Mouse (Mus musculus) liver, postnatal 0 days (tissue): ENCODE data around the gene Slc2a3. TPM values are rescaled to one million over a fixed set of nuclear protein-coding genes. Genes with fewer than 3 reads are reported as not detected.
"Not testable (repeated sequence)": the region's sequence is repeated elsewhere in the genome, so short reads cannot be mapped to it uniquely, and the experiment has no call there.

Experiments used
- ATAC-seq: fragments of 200-750 bp; cut with Nextera tagmentation; 2 replicates; pipeline ENCODE4 v1.8.0; 2017; ENCODE audit warnings: mild to moderate bottlenecking, moderate library complexity
- DNase-seq: peaks from one replicate; pipeline ENCODE4 v3.0.0-alpha.2; 2016
- H3K27ac ChIP-seq: fragments of 300-500 bp; sonication (generic); 2 replicates; pipeline ENCODE4 v1.5.1; 2014; ENCODE audit warnings: antibody characterized with exemption, moderate library complexity, mild to moderate bottlenecking, low read depth
- H3K27me3 ChIP-seq: fragments of 300-500 bp; sonication (generic); 2 replicates; pipeline ENCODE4 v1.6.1; 2014; ENCODE audit warnings: low read length, control low read depth, mixed read lengths; ENCODE audit not compliant: insufficient read depth
- H3K36me3 ChIP-seq: fragments of 300-500 bp; sonication (generic); replicated peaks from 2 replicates; pipeline ENCODE4 v1.6.1; 2014; ENCODE audit warnings: mild to moderate bottlenecking, control low read depth, low read length, moderate library complexity, mixed read lengths; ENCODE audit not compliant: insufficient read depth
- H3K4me1 ChIP-seq: fragments of 300-500 bp; sonication (generic); 2 replicates; pipeline ENCODE4 v1.6.1; 2014; ENCODE audit warnings: antibody characterized with exemption, mild to moderate bottlenecking, control low read depth; ENCODE audit not compliant: insufficient read depth
- H3K4me2 ChIP-seq: fragments of 300-500 bp; sonication (generic); 2 replicates; pipeline ENCODE4 v1.6.1; 2014; ENCODE audit warnings: low read depth, mild to moderate bottlenecking, low read length, moderate library complexity, mixed read lengths
- H3K4me3 ChIP-seq: fragments of 300-500 bp; sonication (generic); 2 replicates; pipeline ENCODE4 v1.5.1; 2014; ENCODE audit warnings: low read depth, low read length
- H3K9ac ChIP-seq: fragments of 300-500 bp; sonication (generic); replicated peaks from 2 replicates; pipeline ENCODE4 v1.6.1; 2014; ENCODE audit warnings: mild to moderate bottlenecking, moderate library complexity
- H3K9me3 ChIP-seq: fragments of 300-500 bp; sonication (generic); 2 replicates; pipeline ENCODE4 v1.6.1; 2016; ENCODE audit warnings: mild to moderate bottlenecking, control low read depth, low read length, mixed read lengths
- CTCF ChIP-seq: sonication (generic); IDR thresholded peaks from 2 replicates; pipeline ENCODE4 v1.5.1; 2016; ENCODE audit warnings: antibody characterized with exemption, low read depth
- EP300 ChIP-seq: IDR thresholded peaks from 2 replicates; pipeline ENCODE4 v1.6.1; 2016; ENCODE audit warnings: antibody characterized with exemption, low read depth, mild to moderate bottlenecking
- WGBS: fragments of 180-500 bp; shearing (Covaris S2); extraction: QIAGEN DNeasy Blood & Tissue Kit; methylation state at CpG from one replicate; pipeline ENCODE4 v1.1.7; 2014; ENCODE audit not compliant: insufficient replicate concordance; 5-methylcytosine and 5-hydroxymethylcytosine counted together
- polyA plus RNA-seq: library from polyadenylated mRNA; unstranded; fragments of >200 nt; fragmentation: Nextera tagmentation; extraction: Ambion mirVana; gene quantifications from 2 replicates; pipeline ENCODE4 v1.2.1, GENCODE M21; 2015

Slc2a3 gene
- polyA plus RNA-seq, 1 experiment from 2014 or later = 8.5 TPM

- 45% methylated on average over 4 of the region's 4 CpGs for WGBS
- no peaks in the 10 kb centered on the region for H3K4me1 ChIP-seq
Observed at GRCm38 (mm10) chr6:122715886-122716285, 85.6 kb downstream of the Slc2a3 start.

DNA sequence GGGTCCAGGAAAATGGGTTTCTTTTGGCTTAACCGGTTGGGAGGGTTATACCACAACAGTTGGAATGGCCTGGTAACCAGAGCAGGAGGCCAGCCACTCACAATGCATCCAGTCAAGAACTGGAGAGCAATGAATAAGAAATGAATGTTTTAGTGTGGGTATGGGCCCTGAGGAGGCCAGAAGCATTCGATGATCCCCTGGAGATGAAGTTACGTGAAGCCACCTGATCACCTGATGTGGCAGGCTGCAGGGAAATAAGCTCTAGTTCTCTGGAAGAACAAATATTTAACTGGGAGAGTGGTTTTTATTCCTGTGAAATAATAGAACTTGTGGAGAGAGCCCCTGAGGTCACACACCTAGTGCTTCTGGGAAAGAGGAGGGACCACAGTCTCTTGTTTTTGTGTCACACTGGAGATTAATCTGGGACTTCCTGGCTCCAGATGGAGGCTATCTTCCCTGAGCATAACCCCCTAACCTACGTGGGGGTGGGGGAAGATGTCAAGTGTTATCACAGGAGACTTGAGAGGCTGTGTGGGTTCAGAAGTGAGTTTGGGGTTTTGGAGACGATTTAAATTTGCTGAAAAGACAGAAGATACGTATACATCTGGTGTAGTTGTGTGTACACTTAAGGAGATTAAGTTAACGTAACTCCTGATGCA lies 86.6 kb downstream of the Slc2a3 start:
- no peak overlapping the region for H3K27ac ChIP-seq
- H3K4me3 ChIP-seq = no peak overlapping the region
- 43% methylated on average over 7 of the region's 7 CpGs for WGBS
- DNase-seq = no peak
- TF ChIP-seq EP300 = no peak
- TF ChIP-seq CTCF = no peak
- H3K4me1 ChIP-seq = no peaks in the 10 kb centered on the region
- H3K9me3 ChIP-seq = no peaks in the 10 kb centered on the region
- no peaks in the 10 kb centered on the region for H3K36me3 ChIP-seq
- no peak for ATAC-seq
- no peak overlapping the region for H3K4me2 ChIP-seq
- no peaks in the 10 kb centered on the region for H3K27me3 ChIP-seq
- no peak overlapping the region for H3K9ac ChIP-seq

More at GRCm38 (mm10) chr6:122715886-122716285, 85.6 kb downstream of the Slc2a3 start:
- Histone ChIP-seq H3K9me3 (no peaks in the 10 kb centered on the region), H3K27ac (no peak overlapping the region), H3K9ac (no peak overlapping the region), H3K36me3 (no peaks in the 10 kb centered on the region), H3K4me3 (no peak overlapping the region), H3K27me3 (no peaks in the 10 kb centered on the region), H3K4me2 (no peak overlapping the region)
- TF ChIP-seq EP300 = no peak
- TF ChIP-seq CTCF = no peak
- no peak for ATAC-seq
- DNase-seq = no peak

GRCm38 (mm10) chr6:122713116-122713515 lies 88.3 kb downstream of the Slc2a3 start:
- not testable (repeated sequence) for ATAC-seq, H3K4me1 ChIP-seq, DNase-seq, H3K27me3 ChIP-seq, H3K4me2 ChIP-seq, H3K9me3 ChIP-seq, H3K9ac ChIP-seq, H3K36me3 ChIP-seq, H3K27ac ChIP-seq, H3K4me3 ChIP-seq
- WGBS = 88% methylated on average over 7 of the region's 7 CpGs

DNA sequence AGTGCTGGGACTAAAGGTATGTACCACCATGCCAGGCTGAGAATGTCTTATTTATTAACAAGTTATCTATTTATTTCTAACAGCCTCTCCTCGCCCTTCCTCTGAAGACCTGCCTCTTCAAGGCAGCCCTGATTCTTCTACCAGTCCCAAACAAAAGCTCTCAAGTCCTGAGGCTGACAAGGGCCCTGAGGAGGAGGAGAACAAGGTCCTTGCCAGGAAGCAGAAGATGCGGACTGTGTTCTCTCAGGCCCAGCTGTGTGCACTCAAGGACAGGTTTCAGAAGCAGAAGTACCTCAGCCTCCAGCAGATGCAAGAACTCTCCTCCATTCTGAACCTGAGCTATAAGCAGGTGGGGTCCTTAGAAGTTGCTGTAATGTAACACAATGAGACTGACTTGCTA lies 90.0 kb downstream of the Slc2a3 start:
- 68% methylated on average over 2 of the region's 2 CpGs for WGBS
- TF ChIP-seq EP300 (no peak), CTCF (no peak)
- Histone ChIP-seq H3K27ac (no peak overlapping the region), H3K9ac (no peak overlapping the region), H3K36me3 (no peaks in the 10 kb centered on the region), H3K4me3 (no peak overlapping the region), H3K9me3 (no peaks in the 10 kb centered on the region), H3K27me3 (no peaks in the 10 kb centered on the region), H3K4me2 (no peak overlapping the region), H3K4me1 (no peaks in the 10 kb centered on the region)
- no peak for ATAC-seq
- DNase-seq = no peak

DNA sequence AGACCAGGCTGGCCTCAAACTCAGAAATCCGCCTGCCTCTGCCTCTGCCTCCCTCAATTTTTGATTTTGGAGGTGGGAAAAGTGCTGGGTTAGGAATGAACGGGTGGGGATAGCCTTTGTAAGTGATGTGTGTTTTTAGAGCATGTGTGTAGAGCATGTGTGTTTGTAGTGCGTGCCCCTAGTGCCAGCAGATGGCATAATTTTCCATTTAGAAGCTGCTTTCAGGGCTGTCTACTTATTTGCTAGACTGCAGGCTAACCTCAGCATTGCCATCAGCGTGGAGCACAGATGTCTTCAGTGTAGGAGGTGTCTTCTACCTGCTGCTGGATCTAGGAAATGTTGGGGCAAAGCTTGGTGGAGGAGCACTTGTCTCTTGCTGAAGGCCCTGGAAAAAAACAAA lies 92.6 kb downstream of the Slc2a3 start:
- ATAC-seq = no peak
- TF ChIP-seq CTCF (peak; percentile 14; the same call in 1 of the 2 replicates), EP300 (no peak)
- H3K9me3 ChIP-seq = no peaks in the 10 kb centered on the region
- WGBS = 49% methylated on average over 4 of the region's 4 CpGs
- no peak for DNase-seq
- no peak overlapping the region for H3K4me2 ChIP-seq
- H3K4me1 ChIP-seq = no peaks in the 10 kb centered on the region
- H3K36me3 ChIP-seq = no peaks in the 10 kb centered on the region
- H3K9ac ChIP-seq = no peak overlapping the region
- no peak overlapping the region for H3K4me3 ChIP-seq
- no peaks in the 10 kb centered on the region for H3K27me3 ChIP-seq
- H3K27ac ChIP-seq = no peak overlapping the region

DNA sequence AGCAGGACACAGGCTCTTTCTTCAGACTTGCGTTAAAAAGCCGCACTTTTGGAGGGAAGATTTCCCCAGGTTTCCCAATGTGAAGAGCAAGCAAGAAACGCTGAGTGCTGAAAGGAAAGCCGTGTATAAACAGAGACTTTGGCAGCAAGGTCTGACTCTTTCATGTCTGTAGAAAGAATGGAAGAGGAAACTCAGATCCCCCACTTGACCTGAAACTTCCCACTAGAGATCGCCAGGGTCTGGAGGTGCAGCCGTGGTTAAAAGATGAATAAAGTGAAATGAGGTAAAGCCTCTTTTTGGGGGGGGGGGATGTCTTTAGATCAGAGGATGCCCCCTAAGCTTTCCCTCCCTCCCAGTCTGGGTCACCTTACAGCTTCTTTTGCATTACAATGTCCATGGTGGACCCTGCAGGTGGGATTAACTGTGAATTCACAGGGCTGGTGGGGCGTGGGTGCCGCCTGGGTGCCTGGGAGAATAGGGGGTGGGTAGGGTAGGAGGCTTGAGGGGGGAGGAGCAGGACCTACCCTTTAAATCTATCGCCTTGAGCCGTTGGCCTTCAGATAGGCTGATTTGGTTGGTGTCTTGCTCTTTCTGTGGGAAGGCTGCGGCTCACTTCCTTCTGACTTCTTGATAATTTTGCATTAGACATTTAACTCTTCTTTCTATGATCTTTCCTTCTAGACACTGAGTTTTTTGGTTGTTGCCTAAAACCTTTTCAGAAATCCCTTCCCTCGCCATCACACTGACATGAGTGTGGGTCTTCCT lies 94.2 kb downstream of the Slc2a3 start, which contains the start of gene Nanog:
Gene Nanog (plus strand): TSS at position 454 of the 765 bp plus-strand sequence.
- 22% methylated on average over 12 of the region's 12 CpGs for WGBS
- DNase-seq = no peak

More for the DNA sequence above, 94.2 kb downstream of the Slc2a3 start, which contains the start of gene Nanog:
- Histone ChIP-seq H3K27me3 (no peaks in the 10 kb centered on the region), H3K9me3 (no peaks in the 10 kb centered on the region), H3K9ac (no peak within 1 kb of the TSS), H3K27ac (no peak within 1 kb of the TSS), H3K4me2 (no peak within 1 kb of the TSS), H3K4me3 (no peak within 1 kb of the TSS), H3K4me1 (no peaks in the 10 kb centered on the region), H3K36me3 (no peaks in the 10 kb centered on the region)
- TF ChIP-seq EP300 (no peak), CTCF (no peak)
- ATAC-seq = no peak
